Mouse (Mus musculus) left cerebral cortex, postnatal 10 days (tissue): ENCODE measurements at regions not wholly inside any gene's neighbourhood (a gene's known extent, or its start where the extent isn't known, plus 50 kb on each side); places are given as distances from the start of the nearest gene placed in this dataset.

Experiments used
- DNase-seq, 2 experiments: peaks; one replicate each; pipeline ENCODE4 v3.0.0; 2021 to 2022; ENCODE audit warnings: low spot score in 2 of 2, mixed read lengths in 1 of 2; ENCODE audit errors: extremely low spot score in 1 of 2
- intact Hi-C: fragments of 180-260 bp; cut with DNase I; formaldehyde crosslinking; loops from one replicate; pipeline ENCODE4 v1.15.1; 2025

- intact Hi-C loops: no loop called here
- no peak for DNase-seq
Observed at GRCm38 (mm10) chr6:148719062-148719461, 112.2 kb downstream of the Ipo8 start.

- DNase-seq: no peak
- intact Hi-C loops: no loop called here
Observed at GRCm38 (mm10) chr6:148710406-148710805, 120.9 kb downstream of the Ipo8 start.

- intact Hi-C loops: no loop called here
- no peak for DNase-seq
Observed at GRCm38 (mm10) chr6:148708389-148708788, 122.9 kb downstream of the Ipo8 start.

- DNase-seq: peak in 1 of 2 experiments; percentile 59
- intact Hi-C loops: no loop called here
Observed at GRCm38 (mm10) chr6:148705711-148706110, 125.6 kb downstream of the Ipo8 start.

GRCm38 (mm10) chr6:148693329-148693728 lies 137.9 kb downstream of the Ipo8 start:
- intact Hi-C loops: no loop called here
- no peak for DNase-seq

GRCm38 (mm10) chr6:148687770-148688169 lies 143.5 kb downstream of the Ipo8 start:
- DNase-seq: peak; percentile 39 to 74
- intact Hi-C loops: no loop called here

- intact Hi-C loops: no loop called here
- no peak for DNase-seq
Observed at GRCm38 (mm10) chr6:148660152-148660551, 171.1 kb downstream of the Ipo8 start.

- DNase-seq: no peak
- intact Hi-C loops: no loop called here
Observed at GRCm38 (mm10) chr6:148653216-148653615, 178.1 kb downstream of the Ipo8 start.

GRCm38 (mm10) chr6:148652434-148652833 lies 178.8 kb downstream of the Ipo8 start:
- DNase-seq: no peak

GRCm38 (mm10) chr6:148647423-148648390 lies 183.6 kb downstream of the Ipo8 start:
- intact Hi-C loops: no loop called here
- DNase-seq: no peak

More at GRCm38 (mm10) chr6:148652434-148652833, 178.8 kb downstream of the Ipo8 start:
- intact Hi-C loops: no loop called here

- intact Hi-C loops: no loop called here
Observed at GRCm38 (mm10) chr6:148640595-148640994, 190.7 kb downstream of the Ipo8 start.

GRCm38 (mm10) chr6:148634148-148634547 lies 190.0 kb upstream of the Tmtc1 start:
- no peak for DNase-seq
- intact Hi-C loops: no loop called here

More at GRCm38 (mm10) chr6:148640595-148640994, 190.7 kb downstream of the Ipo8 start:
- no peak for DNase-seq

- no peak for DNase-seq
- intact Hi-C loops: no loop called here
Observed at GRCm38 (mm10) chr6:148627090-148627605, 183.0 kb upstream of the Tmtc1 start.

GRCm38 (mm10) chr6:148623119-148623770 lies 179.1 kb upstream of the Tmtc1 start:
- intact Hi-C loops: no loop called here
- DNase-seq: no peak

GRCm38 (mm10) chr6:148620034-148620433 lies 175.8 kb upstream of the Tmtc1 start:
- DNase-seq: no peak
- intact Hi-C loops: no loop called here

- no peak for DNase-seq
- intact Hi-C loops: no loop called here
Observed at GRCm38 (mm10) chr6:148615931-148616330, 171.7 kb upstream of the Tmtc1 start.

GRCm38 (mm10) chr6:148615442-148615841 lies 171.3 kb upstream of the Tmtc1 start:
- DNase-seq: no peak
- intact Hi-C loops: no loop called here

- intact Hi-C loops: no loop called here
- no peak for DNase-seq
Observed at GRCm38 (mm10) chr6:148608881-148609280, 164.7 kb upstream of the Tmtc1 start.

GRCm38 (mm10) chr6:148605226-148605625 lies 161.0 kb upstream of the Tmtc1 start:
- intact Hi-C loops: no loop called here
- DNase-seq: no peak

GRCm38 (mm10) chr6:148604790-148605189 lies 160.6 kb upstream of the Tmtc1 start:
- intact Hi-C loops: no loop called here

More at GRCm38 (mm10) chr6:148604790-148605189, 160.6 kb upstream of the Tmtc1 start:
- no peak for DNase-seq
